Mouse (Mus musculus) liver, embryonic 15.5 days (tissue): ENCODE measurements at regions not wholly inside any gene's neighbourhood (a gene's known extent, or its start where the extent isn't known, plus 50 kb on each side); places are given as distances from the start of the nearest gene placed in this dataset.
A peak's percentile ranks its signal among the peaks of the same experiment; 100 is the strongest.

Source experiments
- ATAC-seq: fragments of 200-750 bp; cut with Nextera tagmentation; 2 replicates; pipeline ENCODE4 v1.8.0; 2017; ENCODE audit warnings: moderate number of reproducible peaks, mild to moderate bottlenecking, moderate library complexity; ENCODE audit not compliant: insufficient read depth
- H3K27ac ChIP-seq: fragments of 300-500 bp; sonication (generic); replicated peaks from 2 replicates; pipeline ENCODE4 v1.5.1; 2015; ENCODE audit warnings: mild to moderate bottlenecking, inconsistent platforms
- H3K27me3 ChIP-seq: fragments of 300-500 bp; sonication (generic); 2 replicates; pipeline ENCODE4 v1.6.1; 2015; ENCODE audit warnings: mild to moderate bottlenecking, inconsistent platforms
- H3K36me3 ChIP-seq: fragments of 300-500 bp; sonication (generic); replicated peaks from 2 replicates; pipeline ENCODE4 v1.6.1; 2015; ENCODE audit warnings: moderate library complexity, mild to moderate bottlenecking, inconsistent platforms
- H3K4me1 ChIP-seq: fragments of 300-500 bp; sonication (generic); replicated peaks from 2 replicates; pipeline ENCODE4 v1.6.1; 2015; ENCODE audit warnings: inconsistent platforms
- H3K4me2 ChIP-seq: fragments of 300-500 bp; sonication (generic); 2 replicates; pipeline ENCODE4 v1.6.1; 2015; ENCODE audit warnings: moderate library complexity, mild to moderate bottlenecking, inconsistent platforms
- H3K4me3 ChIP-seq: fragments of 300-500 bp; sonication (generic); replicated peaks from 2 replicates; pipeline ENCODE4 v1.5.1; 2015; ENCODE audit warnings: mild to moderate bottlenecking, inconsistent platforms
- H3K9ac ChIP-seq: fragments of 300-500 bp; sonication (generic); 2 replicates; pipeline ENCODE4 v1.6.1; 2015; ENCODE audit warnings: moderate library complexity, mild to moderate bottlenecking, inconsistent platforms
- H3K9me3 ChIP-seq: fragments of 300-500 bp; sonication (generic); replicated peaks from 2 replicates; pipeline ENCODE4 v1.6.1; 2016; ENCODE audit warnings: inconsistent platforms
- WGBS: fragments of 180-500 bp; shearing (Covaris S2); methylation state at CpG from one replicate; pipeline ENCODE4 v1.1.7; 2015; ENCODE audit warnings: mixed read lengths; ENCODE audit not compliant: insufficient replicate concordance; 5-methylcytosine and 5-hydroxymethylcytosine counted together

- Histone ChIP-seq H3K4me3 (no peak overlapping the region), H3K9me3 (no peaks in the 10 kb centered on the region), H3K36me3 (no peaks in the 10 kb centered on the region), H3K27ac (no peak overlapping the region), H3K4me1 (no peaks in the 10 kb centered on the region), H3K27me3 (no peaks in the 10 kb centered on the region), H3K9ac (no peak overlapping the region), H3K4me2 (no peak overlapping the region)
- ATAC-seq, result no peak
- 72% methylated on average over 11 of the region's 11 CpGs for WGBS
Measured at GRCm38 (mm10) chr15:97528291-97529050, 177.2 kb downstream of the Rpap3 start.

- H3K27ac ChIP-seq, result 0 out of 2 replicates have a peak overlapping the region, but pooled peaks have one; percentile 33
- H3K36me3 ChIP-seq, result no peaks in the 10 kb centered on the region
- no peak for ATAC-seq
- no peaks in the 10 kb centered on the region for H3K27me3 ChIP-seq
- no peaks in the 10 kb centered on the region for H3K4me1 ChIP-seq
- H3K4me3 ChIP-seq, result no peak overlapping the region
- no peak overlapping the region for H3K4me2 ChIP-seq
- WGBS, result 14% methylated on average over 2 of the region's 2 CpGs
- H3K9ac ChIP-seq, result no peak overlapping the region
- no peaks in the 10 kb centered on the region for H3K9me3 ChIP-seq
Measured at GRCm38 (mm10) chr15:97520395-97520794, 185.2 kb downstream of the Rpap3 start.

GRCm38 (mm10) chr15:97519919-97520345 is 185.7 kb downstream of the Rpap3 start:
- 21% methylated on average over 8 of the region's 8 CpGs for WGBS
- no peak overlapping the region for H3K27ac ChIP-seq
- H3K4me1 ChIP-seq, result no peaks in the 10 kb centered on the region
- no peak for ATAC-seq
- H3K36me3 ChIP-seq, result no peaks in the 10 kb centered on the region
- H3K4me3 ChIP-seq, result no peak overlapping the region
- H3K9me3 ChIP-seq, result no peaks in the 10 kb centered on the region
- no peaks in the 10 kb centered on the region for H3K27me3 ChIP-seq
- no peak overlapping the region for H3K9ac ChIP-seq
- no peak overlapping the region for H3K4me2 ChIP-seq

- Histone ChIP-seq H3K9me3 (no peaks in the 10 kb centered on the region), H3K4me2 (no peak overlapping the region), H3K9ac (no peak overlapping the region), H3K4me3 (no peak overlapping the region), H3K27me3 (no peaks in the 10 kb centered on the region), H3K4me1 (no peaks in the 10 kb centered on the region), H3K27ac (no peak overlapping the region), H3K36me3 (no peaks in the 10 kb centered on the region)
- 47% methylated on average over 10 of the region's 10 CpGs for WGBS
- ATAC-seq, result peak; percentile 9; the same call in 1 of the 2 replicates
Measured at GRCm38 (mm10) chr15:97517926-97518325, 187.7 kb downstream of the Rpap3 start.

- H3K27ac ChIP-seq, result no peak overlapping the region
- no peaks in the 10 kb centered on the region for H3K27me3 ChIP-seq
- H3K9ac ChIP-seq, result no peak overlapping the region
- 74% methylated on average over 11 of the region's 11 CpGs for WGBS
- H3K9me3 ChIP-seq, result no peaks in the 10 kb centered on the region
- no peak for ATAC-seq
- no peak overlapping the region for H3K4me3 ChIP-seq
- H3K36me3 ChIP-seq, result no peaks in the 10 kb centered on the region
- no peaks in the 10 kb centered on the region for H3K4me1 ChIP-seq
- no peak overlapping the region for H3K4me2 ChIP-seq
Measured at GRCm38 (mm10) chr15:97517188-97517587, 188.4 kb downstream of the Rpap3 start.

GRCm38 (mm10) chr15:97515773-97516172 is 189.9 kb downstream of the Rpap3 start:
- H3K27ac ChIP-seq, result no peak overlapping the region
- no peaks in the 10 kb centered on the region for H3K27me3 ChIP-seq
- no peak for ATAC-seq
- no peaks in the 10 kb centered on the region for H3K36me3 ChIP-seq
- 47% methylated on average over 4 of the region's 4 CpGs for WGBS
- no peak overlapping the region for H3K9ac ChIP-seq
- H3K4me2 ChIP-seq, result no peak overlapping the region
- no peaks in the 10 kb centered on the region for H3K4me1 ChIP-seq
- no peak overlapping the region for H3K4me3 ChIP-seq
- no peaks in the 10 kb centered on the region for H3K9me3 ChIP-seq

- no peaks in the 10 kb centered on the region for H3K27me3 ChIP-seq
- no peak overlapping the region for H3K9ac ChIP-seq
Measured at GRCm38 (mm10) chr15:97507656-97508306, 197.8 kb downstream of the Rpap3 start.

GRCm38 (mm10) chr15:97507176-97507575 is 198.4 kb downstream of the Rpap3 start:
- no peaks in the 10 kb centered on the region for H3K27me3 ChIP-seq
- WGBS, result 81% methylated on average over 11 of the region's 11 CpGs
- H3K27ac ChIP-seq, result no peak overlapping the region
- H3K4me2 ChIP-seq, result no peak overlapping the region
- ATAC-seq, result no peak
- H3K9me3 ChIP-seq, result no peaks in the 10 kb centered on the region; the same call in 1 of the 2 replicates
- H3K4me3 ChIP-seq, result no peak overlapping the region
- H3K4me1 ChIP-seq, result no peaks in the 10 kb centered on the region
- H3K36me3 ChIP-seq, result no peaks in the 10 kb centered on the region
- H3K9ac ChIP-seq, result no peak overlapping the region

More at GRCm38 (mm10) chr15:97507656-97508306, 197.8 kb downstream of the Rpap3 start:
- H3K4me1 ChIP-seq, result no peaks in the 10 kb centered on the region
- H3K36me3 ChIP-seq, result no peaks in the 10 kb centered on the region
- no peaks in the 10 kb centered on the region; the same call in 1 of the 2 replicates for H3K9me3 ChIP-seq
- H3K4me3 ChIP-seq, result no peak overlapping the region
- H3K27ac ChIP-seq, result no peak overlapping the region
- WGBS, result 79% methylated on average over 16 of the region's 16 CpGs
- H3K4me2 ChIP-seq, result no peak overlapping the region
- no peak for ATAC-seq

- Histone ChIP-seq H3K4me3 (no peak overlapping the region), H3K9me3 (no peaks in the 10 kb centered on the region; the same call in 1 of the 2 replicates), H3K4me1 (no peaks in the 10 kb centered on the region), H3K27ac (no peak overlapping the region), H3K36me3 (no peaks in the 10 kb centered on the region), H3K9ac (no peak overlapping the region), H3K4me2 (no peak overlapping the region), H3K27me3 (no peaks in the 10 kb centered on the region)
- ATAC-seq, result no peak
- 78% methylated on average over 11 of the region's 11 CpGs for WGBS
Measured at GRCm38 (mm10) chr15:97505715-97506114, 199.9 kb downstream of the Rpap3 start.

- ATAC-seq, result no peak
- 26% methylated on average over 1 of the region's 1 CpGs for WGBS
- Histone ChIP-seq H3K4me3 (no peak overlapping the region), H3K4me1 (no peaks in the 10 kb centered on the region), H3K9me3 (no peaks in the 10 kb centered on the region; the same call in 1 of the 2 replicates), H3K4me2 (no peak overlapping the region), H3K36me3 (no peaks in the 10 kb centered on the region), H3K27me3 (no peaks in the 10 kb centered on the region), H3K27ac (no peak overlapping the region), H3K9ac (no peak overlapping the region)
Measured at GRCm38 (mm10) chr15:97504325-97504724, 201.3 kb downstream of the Rpap3 start.

GRCm38 (mm10) chr15:97502056-97502455 is 203.6 kb downstream of the Rpap3 start:
- Histone ChIP-seq H3K4me2 (no peak overlapping the region), H3K36me3 (no peaks in the 10 kb centered on the region), H3K4me3 (no peak overlapping the region), H3K4me1 (no peaks in the 10 kb centered on the region), H3K27me3 (no peaks in the 10 kb centered on the region), H3K9me3 (no peaks in the 10 kb centered on the region; the same call in 1 of the 2 replicates), H3K9ac (no peak overlapping the region), H3K27ac (no peak overlapping the region)
- 63% methylated on average over 7 of the region's 7 CpGs for WGBS
- ATAC-seq, result no peak
